Mouse (Mus musculus) thymus, postnatal 36 days (tissue): ENCODE results near the gene Ss18l2.
A peak's percentile ranks its signal among the peaks of the same experiment; 100 is the strongest.

Experiments used
- DNase-seq, 2 experiments: peaks; one replicate each; pipeline ENCODE4 v3.0.0; 2022; ENCODE audit warnings: mixed read lengths in 2 of 2

The Ss18l2 gene

DNA sequence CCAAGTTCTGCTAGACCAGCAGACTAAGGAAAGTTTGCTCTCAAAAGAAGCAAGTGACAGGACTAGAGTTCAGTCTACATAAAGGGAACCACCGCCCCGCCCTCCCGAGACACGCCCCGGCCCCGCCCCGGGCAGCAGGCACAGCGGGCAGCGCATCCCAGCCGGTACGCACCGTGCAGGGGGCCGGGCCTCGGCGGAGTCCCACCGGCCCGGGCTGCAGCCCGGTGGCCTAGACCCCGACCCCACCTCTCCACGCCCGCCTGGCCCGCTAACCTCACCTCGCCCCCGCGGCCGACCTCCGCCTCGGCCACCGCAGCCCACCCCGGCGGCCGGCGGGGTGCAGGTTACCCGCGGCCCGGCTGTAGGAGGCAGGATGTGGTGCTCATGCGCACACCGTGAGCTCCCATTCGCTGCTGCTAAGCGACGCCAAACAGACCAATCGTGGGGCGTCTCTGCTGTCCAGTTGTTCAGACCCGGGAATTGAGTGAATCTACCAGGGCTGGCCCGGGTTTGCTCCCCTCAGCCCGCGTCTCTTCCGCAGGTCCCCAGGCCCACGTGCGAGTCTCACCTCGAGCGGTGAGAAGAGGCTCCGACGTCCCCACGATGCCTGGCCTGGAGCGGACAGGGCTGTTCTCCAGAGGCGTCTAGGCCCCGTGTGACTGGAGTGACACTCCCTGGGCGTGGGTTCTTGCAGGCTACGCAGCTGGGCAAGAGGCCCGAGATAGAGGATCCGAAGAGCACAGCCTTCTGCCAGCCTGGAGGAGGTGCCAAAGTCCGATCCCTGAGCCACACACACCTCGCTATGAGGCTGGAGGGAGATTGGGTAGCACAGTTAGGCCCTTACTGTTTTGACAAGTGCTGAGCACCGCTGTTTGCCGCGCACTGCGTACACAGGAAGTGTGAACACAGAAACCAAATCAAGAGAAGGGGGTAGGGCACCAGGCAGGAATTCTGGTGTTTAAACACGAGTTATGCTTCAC lies 5.2 kb upstream of the Ss18l2 start, which contains the start of gene Sec22c:
TSS of gene Sec22c (minus strand) at position 845 of the 980 bp plus-strand sequence.
- DNase-seq, result peak; percentile 93 to 94

DNA sequence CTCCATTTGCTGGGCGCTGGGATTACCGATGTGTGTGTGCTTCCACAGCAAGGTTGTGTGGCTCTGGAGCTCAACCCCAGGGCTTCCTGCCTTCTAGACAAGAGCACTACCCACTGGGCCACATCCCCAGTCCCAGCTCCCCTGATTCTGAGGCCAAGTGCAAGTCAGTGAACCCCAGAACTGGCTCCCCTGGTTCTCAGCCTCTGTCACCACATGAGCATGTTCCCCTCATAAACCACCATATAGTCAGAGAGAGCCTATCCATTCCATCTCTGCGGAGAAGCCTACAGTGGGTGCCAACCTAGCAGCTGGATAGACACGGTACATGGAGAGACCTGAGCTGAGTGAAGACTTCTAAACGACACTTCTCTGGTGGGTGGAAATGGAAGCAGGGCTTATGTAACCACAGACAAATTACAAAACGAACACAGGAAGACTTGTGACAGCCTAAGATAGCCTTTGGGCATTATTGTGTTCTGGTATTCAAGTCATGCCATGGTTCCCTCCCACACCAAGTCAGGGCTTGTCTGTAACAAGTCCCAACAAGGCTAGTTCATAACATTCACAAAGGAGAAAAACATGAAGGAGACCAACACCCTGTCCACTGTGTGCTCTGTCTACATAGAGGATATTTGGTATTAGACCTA lies 4.0 kb upstream of the Ss18l2 start:
- no peak for DNase-seq

DNA sequence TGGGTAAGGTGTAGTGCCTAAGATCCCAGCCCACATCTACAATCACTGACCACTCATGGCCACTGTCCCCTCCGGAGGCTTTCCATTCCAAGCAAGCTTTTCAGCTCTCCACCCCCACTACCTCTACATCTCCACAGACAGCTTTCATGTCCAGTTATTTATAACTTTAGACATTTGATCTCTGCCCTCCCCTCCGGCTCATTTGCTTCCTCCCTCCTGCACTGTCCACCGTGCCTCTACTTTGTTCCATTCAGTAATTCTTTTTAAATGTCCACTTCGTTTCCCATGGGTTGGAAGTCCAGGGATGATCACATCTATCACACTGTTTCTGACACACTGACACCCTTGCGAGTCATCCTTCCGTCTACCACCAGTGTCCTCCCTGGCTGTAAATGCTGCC lies 2.3 kb upstream of the Ss18l2 start:
- no peak for DNase-seq

DNA sequence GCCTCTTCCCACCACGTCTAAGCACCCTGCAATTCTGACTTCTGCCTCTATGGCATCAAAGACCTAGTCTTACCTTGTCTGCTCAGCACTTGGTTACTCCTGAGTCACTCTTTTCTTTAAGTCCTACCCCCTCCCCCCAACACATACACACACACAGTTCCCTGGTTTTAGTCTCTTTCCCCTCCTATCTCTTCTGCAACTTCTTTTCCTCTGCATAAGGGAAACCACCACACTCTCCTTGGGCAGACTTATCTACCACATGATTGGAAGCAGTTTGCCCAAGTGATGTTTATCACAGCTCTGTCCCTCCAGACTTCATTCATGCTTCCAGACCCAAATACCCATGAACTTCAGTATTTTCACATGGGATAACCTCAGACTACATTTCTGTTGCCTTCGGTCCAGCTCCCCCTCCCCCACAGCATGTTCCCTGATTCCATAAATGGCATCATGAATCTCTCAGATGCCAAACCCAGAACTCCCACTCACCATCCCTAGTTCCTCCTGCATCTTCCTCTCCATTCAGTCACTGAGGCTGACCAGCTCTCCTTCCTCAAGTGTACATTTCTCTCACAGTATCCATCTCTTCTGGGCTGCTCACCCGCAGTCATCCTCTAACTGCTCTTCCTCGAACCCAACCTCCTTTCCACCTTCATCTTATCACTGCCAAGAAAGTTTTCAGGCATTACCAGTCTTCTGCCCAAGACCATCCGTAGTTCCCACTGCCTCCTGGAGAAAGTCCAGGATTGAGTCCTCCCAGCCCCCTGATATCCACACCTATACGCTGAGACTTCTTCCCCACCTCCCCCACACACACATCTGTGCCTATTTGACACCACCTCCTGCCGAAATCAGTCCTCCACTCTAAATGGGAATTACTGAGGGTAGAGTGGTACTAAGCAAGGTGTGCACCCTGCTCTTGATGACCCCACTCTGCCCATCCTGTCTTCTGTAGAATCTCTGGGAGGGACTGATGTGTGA lies 1.3 kb upstream of the Ss18l2 start:
- no peak for DNase-seq

DNA sequence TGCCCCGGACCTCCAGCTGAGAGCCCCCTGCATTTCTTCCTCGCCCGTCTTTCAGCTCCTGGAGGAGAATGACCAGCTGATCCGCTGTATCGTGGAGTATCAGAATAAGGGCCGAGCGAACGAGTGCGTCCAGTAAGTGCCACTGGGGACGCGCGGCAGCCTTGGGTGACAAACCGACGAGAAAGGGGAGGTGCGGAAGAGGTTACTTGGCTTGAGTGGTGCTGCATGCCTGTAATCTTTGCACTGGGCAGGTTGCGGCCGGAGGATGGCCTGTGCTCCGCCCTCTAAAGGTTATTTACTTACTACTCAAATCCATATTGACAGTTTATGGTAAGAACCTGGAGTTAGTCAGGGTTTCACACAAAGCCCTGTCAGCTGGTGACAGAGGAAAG lies 451 bp downstream of the Ss18l2 start:
- DNase-seq, result no peak

DNA sequence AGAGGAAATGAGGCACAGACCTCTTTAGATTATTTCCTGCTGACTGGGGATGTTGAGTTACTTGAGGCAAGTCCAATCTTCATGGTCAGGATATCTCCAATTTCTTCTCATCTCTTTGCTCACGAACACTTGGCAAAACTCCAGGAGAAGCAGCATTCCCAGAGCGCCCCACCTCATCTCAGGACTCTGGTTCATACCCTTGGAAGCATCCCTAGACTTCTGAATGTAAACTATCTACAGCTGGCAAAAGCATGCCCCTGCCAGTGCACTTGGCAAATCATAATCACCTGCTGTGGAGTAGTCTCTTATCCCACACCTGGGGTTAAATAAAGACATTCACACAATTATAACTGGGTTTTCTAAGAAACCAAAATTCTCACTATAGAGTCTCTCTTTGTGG lies 6.9 kb downstream of the Ss18l2 start:
- DNase-seq, result no peak

DNA sequence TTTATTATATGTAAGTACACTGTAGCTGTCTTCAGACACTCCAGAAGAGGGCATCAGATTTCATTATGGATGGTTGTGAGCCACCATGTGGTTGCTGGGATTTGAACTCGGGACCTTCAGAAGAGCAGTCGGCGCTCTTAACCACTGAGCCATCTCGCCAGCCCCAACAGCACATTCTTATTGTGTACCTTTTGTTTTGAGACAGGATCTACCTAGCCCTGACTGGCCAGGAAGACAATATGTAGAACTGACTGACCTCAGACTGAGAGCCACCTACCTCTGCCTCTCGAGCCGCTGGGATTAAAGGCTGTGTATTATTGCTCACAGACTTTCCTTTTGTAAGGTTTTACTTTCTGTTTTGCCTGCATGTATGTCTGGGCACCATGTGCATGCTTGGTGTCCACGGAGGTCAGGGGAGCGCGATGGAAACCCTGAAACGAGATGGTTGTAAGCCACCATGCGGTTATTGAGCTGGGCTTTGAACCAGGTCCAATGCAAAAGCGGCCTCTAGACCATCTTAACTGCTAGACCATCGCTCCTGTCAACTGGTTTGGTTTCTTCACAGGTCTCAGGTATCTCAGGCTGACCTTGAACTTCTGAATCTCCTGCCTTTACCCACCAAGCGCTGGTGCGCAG lies 8.1 kb downstream of the Ss18l2 start:
- no peak for DNase-seq

DNA sequence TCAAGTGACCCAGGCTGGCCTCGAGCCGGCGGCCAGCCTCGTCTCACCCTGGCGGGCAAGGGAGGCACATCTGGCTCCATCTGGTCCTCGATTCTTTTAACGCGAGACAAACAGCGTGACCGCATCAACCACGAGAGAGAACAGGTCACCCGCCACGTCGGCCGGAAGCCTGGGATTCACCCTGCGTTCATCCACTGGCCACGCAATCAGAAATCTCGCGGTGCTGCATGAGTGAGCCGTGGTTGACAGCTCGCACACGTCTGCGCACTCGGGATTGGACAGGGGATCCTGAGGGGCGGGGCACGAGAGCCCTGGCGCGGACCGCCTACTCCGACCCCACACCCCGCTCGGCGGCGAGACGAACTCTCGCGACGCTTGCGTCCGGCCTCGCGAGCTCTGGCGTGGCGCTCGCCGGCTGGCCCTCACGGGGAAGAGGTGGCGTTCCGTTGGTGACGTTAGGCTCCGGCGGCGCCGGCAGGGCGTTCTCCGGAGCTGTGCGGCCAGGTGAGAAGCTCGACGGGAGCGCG lies 8.7 kb downstream of the Ss18l2 start, which contains the start of gene Nktr:
TSS of gene Nktr (plus strand) at position 378 of the 527 bp plus-strand sequence.
- DNase-seq, result peak; percentile 96 to 98

DNA sequence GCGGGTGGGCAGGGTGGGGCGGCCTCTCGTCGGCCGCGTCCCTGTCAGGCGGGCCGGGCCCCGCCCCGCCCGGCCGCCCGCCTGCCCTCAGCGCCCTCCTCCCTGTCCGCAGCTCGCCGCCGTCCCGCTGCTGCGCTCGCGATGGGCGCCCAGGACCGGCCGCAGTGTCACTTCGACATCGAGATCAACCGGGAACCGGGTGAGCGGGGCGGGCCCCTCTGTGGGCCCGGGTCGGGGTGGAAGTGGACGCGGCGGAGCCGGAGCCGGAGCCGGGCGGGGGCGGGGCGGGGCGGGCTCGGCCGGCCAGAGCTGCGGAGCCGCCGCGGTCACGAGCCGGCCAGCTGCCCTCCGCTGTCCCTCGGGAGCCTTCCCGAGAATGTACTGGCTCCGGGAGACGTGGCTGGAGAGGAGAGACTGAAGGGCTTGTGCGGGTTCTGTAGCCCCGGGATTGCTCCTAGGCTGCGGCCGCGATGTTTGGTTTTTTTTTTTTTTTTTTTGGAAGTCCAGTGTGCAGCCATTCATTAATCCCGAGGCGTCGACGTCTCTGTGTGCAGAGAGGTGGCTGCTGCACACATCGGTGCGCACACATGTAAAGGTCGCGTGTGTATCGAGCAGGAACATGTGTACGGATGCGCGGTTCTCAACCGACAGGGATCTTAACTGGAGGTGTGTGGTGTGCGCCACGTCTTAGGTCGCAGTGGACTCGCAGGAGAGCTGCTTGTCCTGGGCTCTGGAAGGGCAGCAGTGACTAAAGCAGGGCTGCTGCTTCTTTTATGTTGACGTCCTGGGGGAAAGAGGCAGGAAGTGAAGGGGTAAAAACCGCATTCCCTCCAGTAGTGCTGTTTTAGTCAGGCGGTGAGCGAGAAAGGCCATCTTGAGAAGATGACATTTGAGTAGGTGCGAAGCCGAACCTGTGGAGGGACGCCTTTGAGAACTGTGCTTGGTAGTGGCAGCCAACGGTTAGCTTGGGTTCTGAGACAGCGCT lies 9.5 kb downstream of the Ss18l2 start:
- DNase-seq, result peak; percentile 30 to 48

DNA sequence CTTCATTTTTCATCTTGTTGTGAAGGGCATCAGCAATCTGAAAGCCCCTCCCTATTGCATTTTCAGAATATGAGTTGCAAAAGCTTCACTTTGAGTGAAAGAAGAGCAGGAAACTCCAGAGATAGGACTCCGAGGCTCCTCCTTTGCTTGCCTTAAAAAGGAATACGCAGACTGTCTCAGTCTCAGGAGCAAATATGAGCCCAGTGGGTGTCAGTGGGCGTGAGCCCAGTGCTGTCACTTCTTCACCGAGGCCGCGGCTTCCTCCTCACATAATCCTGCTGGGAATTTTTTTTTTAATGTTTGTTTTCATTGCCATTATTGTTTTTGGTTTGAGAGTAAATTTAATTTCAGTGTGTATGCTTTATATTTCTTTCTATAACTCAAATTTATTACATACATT lies 30.4 kb downstream of the Ss18l2 start:
- DNase-seq, result no peak

DNA sequence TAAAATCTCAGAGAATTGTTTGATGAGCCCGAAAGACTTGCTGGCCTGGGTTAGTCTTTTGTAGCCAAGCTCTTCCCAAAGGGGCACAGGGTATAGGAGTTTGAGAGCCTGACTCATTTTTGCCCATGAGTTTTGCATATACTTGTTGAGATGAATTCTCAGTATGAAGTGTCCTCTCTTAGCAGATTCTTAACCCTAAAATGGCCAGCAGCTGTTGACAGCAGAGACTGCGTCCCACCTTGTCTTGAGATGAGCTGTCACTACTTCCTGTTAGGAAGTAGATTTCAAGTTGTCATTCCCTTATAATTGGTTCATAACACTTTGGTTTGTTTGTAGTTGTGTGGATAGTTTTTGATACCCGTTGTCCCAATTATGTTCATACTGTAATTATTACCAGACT lies 31.0 kb downstream of the Ss18l2 start:
- no peak for DNase-seq

DNA sequence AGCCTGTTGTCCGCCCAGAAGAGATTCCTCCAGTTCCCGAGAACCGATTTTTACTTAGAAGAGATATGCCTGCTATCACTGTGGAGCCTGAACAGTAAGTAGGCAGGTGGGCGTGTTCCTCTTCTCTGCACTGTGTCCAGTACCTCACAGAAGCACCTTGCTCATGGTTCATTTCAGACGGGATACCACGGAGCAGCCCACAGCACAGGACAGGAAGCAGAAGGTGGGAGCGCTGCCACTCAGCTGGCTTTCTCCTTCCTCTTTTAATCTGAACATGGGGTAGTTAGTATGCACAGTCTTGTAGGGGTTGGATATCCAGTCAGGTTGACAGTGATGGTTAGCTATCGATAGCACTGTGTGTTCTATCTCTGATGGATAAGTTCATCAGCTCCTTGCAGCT lies 33.9 kb downstream of the Ss18l2 start:
- DNase-seq, result no peak

DNA sequence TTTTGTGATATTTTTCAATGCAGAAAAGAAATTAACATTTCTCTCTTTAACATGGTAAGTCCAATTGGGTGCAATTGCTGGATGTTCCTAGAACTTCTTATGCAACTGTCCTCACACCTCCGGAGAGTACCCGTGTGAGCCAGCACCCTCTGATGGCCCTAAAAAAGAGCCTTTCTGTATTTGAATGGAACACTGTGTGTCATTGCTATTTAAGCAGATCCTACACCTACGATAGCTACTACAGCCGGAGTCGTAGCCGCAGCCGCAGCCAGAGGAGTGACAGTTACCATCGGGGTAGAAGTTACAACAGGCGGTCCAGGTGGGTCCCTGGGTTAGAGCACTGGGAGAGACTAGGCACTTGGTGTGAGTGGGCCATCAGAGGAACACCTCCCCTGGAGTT lies 42.6 kb downstream of the Ss18l2 start:
- no peak for DNase-seq

DNA sequence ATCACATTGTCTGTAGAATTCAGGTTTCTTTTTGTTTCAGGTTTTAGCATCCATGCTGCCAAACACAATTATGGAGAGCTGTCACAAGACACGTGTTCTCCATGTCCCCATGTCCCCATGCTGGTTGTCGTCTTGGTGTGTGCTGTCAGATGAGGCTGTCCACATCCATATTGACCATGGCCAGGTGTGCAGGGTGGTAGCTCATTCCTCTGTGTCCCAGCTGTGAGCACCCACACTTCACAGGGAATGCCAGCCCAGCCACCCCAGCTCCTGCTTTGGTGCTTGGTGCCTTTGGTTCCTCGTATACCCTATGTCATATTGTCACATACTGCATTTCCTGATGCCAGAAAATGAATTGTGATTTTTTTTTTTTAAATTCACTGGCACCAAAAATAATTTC lies 44.5 kb downstream of the Ss18l2 start:
- no peak for DNase-seq

DNA sequence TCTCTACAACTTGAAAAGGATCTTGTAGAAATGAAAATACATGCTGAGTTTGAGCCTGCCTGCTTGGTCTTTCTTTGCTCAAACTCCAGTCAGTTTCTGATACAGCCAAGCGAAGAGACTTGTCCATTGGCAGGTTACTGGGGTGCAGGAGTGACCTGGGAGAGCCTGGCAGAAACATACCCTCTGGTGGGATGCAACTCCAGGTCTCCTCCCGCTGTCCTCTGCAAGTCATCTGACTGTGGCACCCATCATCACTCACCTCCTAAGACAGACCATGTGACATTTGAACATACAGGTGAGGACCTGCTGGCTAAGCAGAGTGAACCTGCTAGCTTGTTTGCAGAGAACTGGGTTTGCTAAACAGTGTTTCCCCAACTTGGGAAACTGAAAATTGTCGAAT lies 46.7 kb downstream of the Ss18l2 start:
- DNase-seq, result no peak

DNA sequence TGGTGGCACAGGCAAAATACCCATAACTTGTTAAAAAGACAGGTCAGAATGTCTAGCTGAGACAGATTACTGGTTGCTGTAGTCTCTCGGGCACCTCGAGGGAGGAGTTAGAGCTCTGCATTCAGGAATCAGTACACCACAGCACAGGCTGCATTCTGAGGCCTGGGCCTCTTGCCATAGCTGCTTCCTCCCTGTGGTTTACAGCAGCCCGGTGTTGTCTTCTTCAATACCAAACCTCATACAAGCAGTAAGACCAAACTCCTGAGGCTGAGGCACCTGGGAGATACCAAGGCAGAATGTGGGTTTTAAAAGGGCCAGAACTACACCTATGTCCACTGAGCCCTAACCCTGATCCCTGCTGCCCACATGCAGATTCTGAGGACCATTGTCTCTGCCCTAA lies 47.3 kb downstream of the Ss18l2 start:
- no peak for DNase-seq

DNA sequence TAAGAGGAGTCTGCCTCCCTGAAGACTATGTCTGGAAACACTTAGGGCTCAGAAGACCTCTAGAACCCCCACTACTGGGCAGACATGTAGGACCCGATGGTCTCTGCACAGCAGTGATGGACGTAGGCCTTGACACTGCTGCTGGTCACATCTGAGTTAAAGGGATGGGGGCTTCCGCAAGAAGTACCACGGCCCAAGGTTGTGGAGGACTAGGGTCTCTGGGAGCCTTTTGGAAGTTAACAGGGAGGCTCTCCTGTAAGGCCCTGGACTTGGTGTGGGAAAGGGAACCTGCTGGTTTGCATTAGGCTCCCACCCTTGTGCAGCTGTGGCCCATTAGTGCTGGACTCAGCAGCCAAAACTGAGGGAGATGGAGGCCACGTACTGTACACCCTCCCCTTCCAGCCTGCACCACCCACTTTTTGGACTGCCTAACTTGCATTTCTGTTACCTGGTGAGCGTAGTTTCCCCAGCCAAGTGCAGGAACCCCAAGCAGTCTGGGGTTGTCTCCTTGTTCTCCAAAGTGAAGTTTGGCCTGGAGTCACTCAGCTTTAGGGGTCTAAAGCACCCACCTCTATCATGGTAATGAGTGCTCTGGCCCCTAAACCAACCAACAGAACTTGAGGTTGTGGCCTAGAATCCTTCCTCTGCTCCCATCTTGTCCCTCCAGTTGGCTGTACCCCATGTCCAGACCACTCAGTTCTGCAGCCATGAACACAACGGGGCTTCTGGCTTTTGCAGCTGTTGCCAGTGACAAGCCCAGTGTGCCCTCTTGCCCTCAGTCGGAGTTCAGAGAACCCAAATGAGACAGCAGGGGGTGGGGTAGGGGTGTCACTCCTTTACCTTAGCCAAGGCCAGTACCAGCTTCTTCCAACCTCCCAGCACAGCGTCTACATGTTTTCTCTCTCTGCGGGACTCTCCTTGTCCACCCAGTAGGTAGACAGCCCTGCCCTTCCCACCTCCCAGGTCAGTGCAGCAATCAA lies 48.0 kb downstream of the Ss18l2 start:
- DNase-seq, result no peak

DNA sequence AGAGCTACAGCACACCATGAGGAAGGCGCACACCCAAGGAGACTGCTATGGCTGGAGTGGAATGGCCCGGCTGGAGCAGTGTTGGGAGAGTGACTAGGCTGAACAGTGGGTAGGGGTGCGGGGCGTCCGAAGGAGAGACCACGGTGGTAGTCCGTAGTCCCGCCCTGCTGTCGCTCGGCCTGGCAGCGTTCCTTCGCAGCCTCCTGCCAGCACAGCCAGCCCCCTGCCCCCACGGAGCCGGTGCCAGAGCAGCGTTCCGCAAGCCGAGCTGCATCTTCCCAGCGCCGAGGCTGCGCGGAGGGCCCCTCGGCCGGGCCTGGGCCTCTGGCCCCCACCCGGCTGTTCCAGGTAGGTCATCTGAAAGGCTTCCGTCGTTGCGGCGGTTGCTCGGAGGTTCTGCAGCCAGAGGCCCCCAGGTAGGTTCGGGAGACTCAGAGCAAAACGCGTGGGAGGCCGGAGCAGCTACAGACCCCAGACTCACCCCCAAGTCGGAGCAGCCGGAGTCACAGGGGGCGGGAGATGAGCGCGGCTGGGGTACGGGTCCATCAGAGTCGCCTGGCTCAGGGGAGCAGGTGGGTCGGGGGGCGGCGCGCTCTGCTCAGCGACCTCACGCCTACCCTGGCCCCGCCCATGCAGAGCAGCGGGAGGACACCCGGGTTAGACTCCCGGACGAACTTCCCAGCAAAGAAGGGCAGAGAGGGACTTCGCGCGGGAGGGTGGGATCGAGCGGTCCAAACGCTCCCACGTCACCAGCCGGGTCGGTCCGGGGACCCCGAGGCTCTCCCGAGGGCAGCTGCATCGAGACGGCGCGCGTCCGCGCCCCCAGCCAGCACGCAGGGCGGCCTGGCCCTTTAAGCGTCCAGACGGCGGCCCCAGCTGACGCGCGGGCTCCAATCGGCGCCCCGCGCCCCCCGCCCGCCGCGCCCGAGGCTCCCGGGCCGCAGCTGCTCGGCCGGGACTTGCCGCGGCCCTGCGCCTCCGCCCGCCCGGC lies 49.3 kb downstream of the Ss18l2 start, which contains the start of gene Zfp651:
TSS of gene Zfp651 (plus strand) at position 240 of the 991 bp plus-strand sequence.
- DNase-seq, result peak in 1 of 2 experiments; percentile 49
